Mouse (Mus musculus): Measurements from ENCODE around the gene Atxn7l3b.
"Not testable (repeated sequence)": the region's sequence is repeated elsewhere in the genome, so short reads cannot be mapped to it uniquely, and the experiment has no call there.

Gene Atxn7l3b

GRCm38 (mm10) chr10:112928452-112929221 is at the start of gene Atxn7l3b:
Atxn7l3b (minus strand) TSS chr10:112929001.
- DNase-seq (ENCODE audit: low spot score in 2 of 2): peak; percentile 93 to 98

- DNase-seq (ENCODE audit: low spot score in 2 of 2): no peak
These were observed 48.8 kb upstream of the Atxn7l3b start for GRCm38 (mm10) chr10:112977586-112977985.

GRCm38 (mm10) chr10:112973286-112974026 is 44.7 kb upstream of the Atxn7l3b start:
- no peak for DNase-seq (ENCODE audit: low spot score in 2 of 2)

DNA sequence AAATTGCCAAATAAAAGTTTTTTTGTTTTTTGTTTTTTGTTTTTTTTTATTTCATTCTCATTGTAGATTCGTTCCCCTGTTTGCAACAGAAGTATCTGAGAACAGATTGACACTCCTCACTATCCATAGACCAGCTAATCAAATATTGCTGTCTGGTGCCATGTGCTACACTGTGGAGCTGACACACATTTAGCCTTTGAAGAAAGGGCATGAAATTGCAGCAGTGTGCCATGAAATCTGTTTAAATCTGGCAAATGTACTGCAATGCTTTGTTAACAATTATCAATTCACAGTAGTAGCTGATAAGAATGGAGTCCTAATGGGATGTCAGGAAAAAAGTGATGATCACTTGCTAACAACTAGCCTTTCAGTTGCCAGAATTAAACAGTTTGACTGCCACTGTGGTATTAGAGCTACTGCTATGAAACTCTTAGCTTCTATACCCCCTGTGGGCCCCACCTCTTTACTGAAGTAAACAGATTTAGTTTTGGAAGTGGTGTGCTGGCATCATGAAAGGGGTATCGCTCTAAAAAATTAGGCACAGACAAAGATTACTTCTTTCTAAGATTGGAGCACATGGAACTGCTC is 41.3 kb upstream of the Atxn7l3b start:
- DNase-seq (ENCODE audit: low spot score in 2 of 2): no peak

GRCm38 (mm10) chr10:112967578-112967977 is 38.8 kb upstream of the Atxn7l3b start:
- DNase-seq (ENCODE audit: low spot score in 2 of 2): no peak

DNA sequence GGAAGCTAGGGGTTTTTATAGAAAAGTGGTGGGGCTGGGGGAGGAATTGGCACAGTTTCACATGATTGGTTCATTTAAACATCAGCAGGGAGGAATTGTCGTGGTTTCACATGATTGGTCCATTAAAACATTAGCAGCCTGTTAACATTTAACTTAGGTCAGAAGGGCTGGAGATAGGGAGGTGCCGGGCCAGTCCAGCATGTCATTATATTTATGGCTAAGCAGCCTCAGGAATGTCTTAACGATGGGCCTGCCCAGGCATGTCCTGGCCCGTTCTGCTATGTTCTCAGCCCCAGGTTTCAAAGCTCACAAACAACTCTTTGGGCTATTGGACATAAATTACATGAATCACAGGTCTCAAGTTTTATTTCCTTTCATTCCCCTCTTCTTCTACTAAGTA is 33.4 kb upstream of the Atxn7l3b start:
- not testable (repeated sequence) for DNase-seq (ENCODE audit: low spot score in 2 of 2)

DNA sequence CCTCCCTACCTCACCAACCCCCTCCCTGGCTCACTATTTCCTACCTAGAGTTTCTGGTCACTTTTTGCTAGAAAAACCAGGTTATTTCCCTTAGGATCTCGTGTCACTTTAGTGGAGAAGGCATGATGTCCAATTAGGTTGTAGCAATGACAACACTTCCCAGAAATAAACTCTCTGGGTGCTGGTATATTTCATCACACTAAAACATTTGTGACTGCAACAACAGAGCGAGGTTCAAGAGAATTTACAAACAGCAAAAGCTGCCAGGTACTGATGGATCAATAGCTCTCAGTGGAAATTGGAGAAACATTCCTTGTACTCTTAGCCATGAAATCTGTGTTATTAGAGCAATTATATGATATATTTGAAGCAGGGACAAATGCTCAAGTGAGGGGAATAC is 25.3 kb upstream of the Atxn7l3b start:
- DNase-seq (ENCODE audit: low spot score in 2 of 2): no peak

GRCm38 (mm10) chr10:112948453-112948852 is 19.7 kb upstream of the Atxn7l3b start:
- DNase-seq (ENCODE audit: low spot score in 2 of 2): no peak

GRCm38 (mm10) chr10:112929222-112929615 is 418 bp upstream of the Atxn7l3b start:
- DNase-seq (ENCODE audit: low spot score in 2 of 2): no peak

DNA sequence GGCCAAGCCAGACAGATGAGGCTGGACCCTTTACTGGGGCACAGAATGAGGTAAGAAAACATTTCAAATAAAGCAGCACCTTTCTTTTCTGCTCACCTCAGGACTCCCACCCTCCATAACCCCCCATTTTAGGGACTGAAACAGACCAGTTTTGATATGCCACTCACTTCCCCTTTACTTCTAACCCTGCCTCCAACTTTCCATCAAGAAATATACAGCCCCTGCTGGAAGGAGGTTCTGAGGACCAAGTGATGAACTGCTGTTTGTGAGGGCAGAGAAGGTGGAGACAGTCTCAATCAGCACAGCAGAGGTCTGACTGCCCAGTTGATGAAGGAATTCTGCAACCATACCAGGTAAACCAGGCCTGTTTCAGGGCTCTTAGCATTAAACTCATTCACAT is 1.8 kb downstream of the Atxn7l3b start:
- no peak for DNase-seq (ENCODE audit: low spot score in 2 of 2)

DNA sequence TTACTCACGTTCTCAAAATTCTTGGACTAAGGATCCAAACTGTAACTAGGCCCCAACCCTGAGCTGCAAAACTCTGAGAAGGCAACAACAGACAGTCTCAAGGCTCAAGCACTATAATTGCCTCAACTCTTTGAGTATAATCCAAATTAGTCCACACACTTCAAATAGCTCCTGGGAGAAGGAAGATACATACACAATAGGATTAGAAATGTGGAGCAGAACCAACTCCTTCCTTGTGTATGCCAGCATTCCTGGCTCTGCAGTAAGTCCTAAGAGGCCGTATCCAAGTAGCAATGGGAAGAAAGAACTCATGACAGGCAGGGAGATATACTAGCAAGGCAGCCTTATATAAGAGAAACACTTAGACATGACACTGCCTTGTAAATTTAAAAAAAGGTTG is 2.5 kb downstream of the Atxn7l3b start:
- no peak for DNase-seq (ENCODE audit: low spot score in 2 of 2)

GRCm38 (mm10) chr10:112916575-112917190 is 12.1 kb downstream of the Atxn7l3b start:
- no peak for DNase-seq (ENCODE audit: low spot score in 2 of 2)

- DNase-seq (ENCODE audit: low spot score in 2 of 2): no peak
These were observed 28.6 kb downstream of the Atxn7l3b start for GRCm38 (mm10) chr10:112900243-112900642.

- no peak for DNase-seq (ENCODE audit: low spot score in 2 of 2)
These were observed 29.0 kb downstream of the Atxn7l3b start for GRCm38 (mm10) chr10:112899796-112900195.

GRCm38 (mm10) chr10:112896636-112897035 is 32.2 kb downstream of the Atxn7l3b start:
- no peak for DNase-seq (ENCODE audit: low spot score in 2 of 2)

GRCm38 (mm10) chr10:112893622-112894252 is 35.1 kb downstream of the Atxn7l3b start:
- DNase-seq (ENCODE audit: low spot score in 2 of 2): no peak

GRCm38 (mm10) chr10:112884064-112884463 is 44.7 kb downstream of the Atxn7l3b start:
- no peak for DNase-seq (ENCODE audit: low spot score in 2 of 2)

DNA sequence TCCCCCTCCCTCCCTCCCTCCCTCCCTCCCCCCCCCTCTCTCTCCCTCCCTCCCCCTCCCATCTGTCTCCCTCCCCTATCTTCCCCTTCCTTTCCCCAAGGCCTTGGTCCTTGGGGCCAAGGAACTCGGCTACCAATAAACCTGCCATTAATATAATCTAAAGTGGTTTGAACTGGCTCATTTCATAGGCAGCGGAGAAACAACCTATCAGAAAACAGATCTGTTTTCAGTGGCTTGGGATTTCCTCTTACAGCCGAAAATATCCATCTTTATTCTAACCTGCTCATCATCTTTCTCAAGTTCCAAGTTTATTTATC is 45.2 kb downstream of the Atxn7l3b start:
- DNase-seq (ENCODE audit: low spot score in 2 of 2): no peak

- DNase-seq (ENCODE audit: low spot score in 2 of 2): no peak
These were observed 45.8 kb downstream of the Atxn7l3b start for GRCm38 (mm10) chr10:112882789-112883687.

DNA sequence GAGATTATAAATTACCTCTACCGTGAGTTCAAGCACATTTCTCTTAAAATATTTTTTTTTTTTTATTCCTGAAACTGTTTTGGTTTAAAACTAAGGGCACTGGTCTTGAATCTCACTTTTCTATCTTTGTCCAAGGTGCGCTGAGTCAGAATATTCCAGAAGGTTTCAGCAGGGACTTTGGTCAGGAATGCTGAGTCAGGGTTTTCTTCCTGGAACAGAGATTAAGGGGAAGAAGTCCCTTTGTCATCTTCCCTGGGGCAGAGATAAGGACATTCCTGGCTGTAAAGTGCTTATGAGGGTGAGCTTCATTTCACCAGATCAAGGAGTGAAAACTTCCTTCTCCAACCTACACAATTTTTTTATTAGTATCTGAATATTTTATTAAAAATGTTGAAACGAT is 46.7 kb downstream of the Atxn7l3b start:
- no peak for DNase-seq (ENCODE audit: low spot score in 2 of 2)

Data from spleen, postnatal 4 days (tissue).